Mouse (Mus musculus) lung, postnatal 0 days (tissue): ENCODE results near the gene Nipal1. TPM values are rescaled to one million over a fixed set of nuclear protein-coding genes. Genes with fewer than 3 reads are reported as not detected.

Experiments
- ATAC-seq: fragments of 200-750 bp; cut with Nextera tagmentation; 2 replicates; pipeline ENCODE4 v1.8.0; 2017; ENCODE audit warnings: moderate library complexity
- DNase-seq: peaks from one replicate; pipeline ENCODE4 v3.0.0-alpha.2; 2016; ENCODE audit warnings: low spot score
- H3K27ac ChIP-seq: fragments of 300-500 bp; sonication (generic); 2 replicates; pipeline ENCODE4 v1.5.1; 2014; ENCODE audit warnings: antibody characterized with exemption, mild to moderate bottlenecking, low read length, mixed read lengths
- H3K27me3 ChIP-seq: fragments of 300-500 bp; sonication (generic); replicated peaks from 2 replicates; pipeline ENCODE4 v1.6.1; 2014; ENCODE audit warnings: low read length, mixed read lengths; ENCODE audit not compliant: insufficient read depth
- H3K36me3 ChIP-seq: fragments of 300-500 bp; sonication (generic); 2 replicates; pipeline ENCODE4 v1.6.1; 2014; ENCODE audit warnings: low read length, mixed read lengths; ENCODE audit not compliant: insufficient read depth
- H3K4me1 ChIP-seq: fragments of 300-500 bp; sonication (generic); 2 replicates; pipeline ENCODE4 v1.6.1; 2014; ENCODE audit warnings: antibody characterized with exemption, low read depth, low read length, mixed read lengths; ENCODE audit not compliant: insufficient read depth
- H3K4me2 ChIP-seq: fragments of 300-500 bp; sonication (generic); replicated peaks from 2 replicates; pipeline ENCODE4 v1.6.1; 2014; ENCODE audit warnings: low read depth, mild to moderate bottlenecking, low read length, moderate library complexity, mixed read lengths
- H3K4me3 ChIP-seq: fragments of 300-500 bp; sonication (generic); 2 replicates; pipeline ENCODE4 v1.5.1; 2014; ENCODE audit warnings: low read depth, low read length
- H3K9ac ChIP-seq: fragments of 300-500 bp; sonication (generic); replicated peaks from 2 replicates; pipeline ENCODE4 v1.6.1; 2014; ENCODE audit warnings: low read depth, mild to moderate bottlenecking
- H3K9me3 ChIP-seq: fragments of 300-500 bp; sonication (generic); 2 replicates; pipeline ENCODE4 v1.6.1; 2016; ENCODE audit warnings: low read length, mixed read lengths
- CTCF ChIP-seq: IDR thresholded peaks from 2 replicates; pipeline ENCODE4 v1.5.1; 2016; ENCODE audit warnings: antibody characterized with exemption, mild to moderate bottlenecking
- EP300 ChIP-seq: IDR thresholded peaks from 2 replicates; pipeline ENCODE4 v1.6.1; 2016; ENCODE audit warnings: antibody characterized with exemption, mild to moderate bottlenecking, control low read depth
- WGBS: fragments of 180-500 bp; shearing (Covaris S2); extraction: QIAGEN DNeasy Blood & Tissue Kit; methylation state at CpG from one replicate; pipeline ENCODE4 v1.1.7; 2014; 5-methylcytosine and 5-hydroxymethylcytosine counted together
- polyA plus RNA-seq: library from polyadenylated mRNA; unstranded; fragments of >200 nt; fragmentation: Nextera tagmentation; extraction: Ambion mirVana; gene quantifications from 2 replicates; pipeline ENCODE4 v1.2.1, GENCODE M21; 2015

Gene Nipal1
- polyA plus RNA-seq, 1 experiment from 2014 or later: 11.0 TPM

GRCm38 (mm10) chr5:72647958-72648595, 482 bp downstream of the Nipal1 start:
- Histone ChIP-seq H3K9ac (peak overlapping the region; percentile 39; the same call in 1 of the 2 replicates), H3K4me2 (peak overlapping the region; percentile 79), H3K9me3 (no peaks in the 10 kb centered on the region), H3K27me3 (no peaks in the 10 kb centered on the region), H3K4me1 (no peaks in the 10 kb centered on the region), H3K4me3 (peak overlapping the region; percentile 48), H3K36me3 (no peaks in the 10 kb centered on the region), H3K27ac (peak overlapping the region; percentile 59)
- DNase-seq (peak; percentile 44), ATAC-seq (peak; percentile 36)
- 4% methylated on average over 18 of the region's 18 CpGs for WGBS
- TF ChIP-seq CTCF: no peak
- TF ChIP-seq EP300: no peak

DNA sequence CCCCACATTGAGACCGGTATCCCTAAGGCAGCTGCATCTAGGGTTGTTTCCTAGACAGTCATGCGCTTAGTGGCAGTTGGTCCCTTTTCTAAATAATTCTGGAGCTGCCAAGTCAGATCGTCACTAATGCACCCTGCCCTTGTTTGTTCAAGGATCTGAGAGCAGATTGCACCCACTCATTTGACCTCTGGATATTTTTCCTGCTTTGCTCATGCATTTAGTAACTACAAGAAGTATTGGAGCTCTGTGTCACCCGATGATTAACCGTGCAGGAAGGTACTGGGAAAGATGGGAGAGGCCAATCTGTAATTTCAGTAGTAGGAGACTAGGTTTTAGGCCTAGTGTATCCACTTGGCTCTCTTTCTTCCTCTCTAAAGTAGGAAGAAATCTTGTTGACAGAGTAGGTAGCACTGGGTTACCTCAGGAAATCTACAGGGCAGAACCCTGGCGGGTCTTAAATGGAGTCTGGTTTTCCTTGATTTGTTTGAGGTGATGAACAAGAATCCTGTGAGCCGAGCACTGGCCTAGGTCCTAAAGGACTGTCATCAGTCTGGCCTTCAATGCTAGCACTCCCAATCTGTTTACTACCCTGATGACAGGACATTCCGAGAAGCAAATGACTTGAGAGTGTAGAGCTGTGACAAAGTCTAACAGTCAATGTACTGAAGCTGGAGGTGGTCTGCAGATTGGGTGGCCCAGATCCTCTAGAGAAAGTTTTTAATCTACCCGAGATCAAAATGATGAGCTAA, 1.6 kb downstream of the Nipal1 start:
- no peak for TF ChIP-seq EP300
- no peak for TF ChIP-seq CTCF
- no peaks in the 10 kb centered on the region for H3K9me3 ChIP-seq
- ATAC-seq: no peak
- no peaks in the 10 kb centered on the region for H3K27me3 ChIP-seq
- H3K27ac ChIP-seq: no peak overlapping the region
- no peak overlapping the region for H3K9ac ChIP-seq
- H3K36me3 ChIP-seq: no peaks in the 10 kb centered on the region
- DNase-seq: peak; percentile 47
- WGBS: 64% methylated on average over 9 of the region's 9 CpGs
- H3K4me2 ChIP-seq: peak overlapping the region; percentile 79; the same call in 1 of the 2 replicates
- H3K4me1 ChIP-seq: no peaks in the 10 kb centered on the region
- no peak overlapping the region for H3K4me3 ChIP-seq

DNA sequence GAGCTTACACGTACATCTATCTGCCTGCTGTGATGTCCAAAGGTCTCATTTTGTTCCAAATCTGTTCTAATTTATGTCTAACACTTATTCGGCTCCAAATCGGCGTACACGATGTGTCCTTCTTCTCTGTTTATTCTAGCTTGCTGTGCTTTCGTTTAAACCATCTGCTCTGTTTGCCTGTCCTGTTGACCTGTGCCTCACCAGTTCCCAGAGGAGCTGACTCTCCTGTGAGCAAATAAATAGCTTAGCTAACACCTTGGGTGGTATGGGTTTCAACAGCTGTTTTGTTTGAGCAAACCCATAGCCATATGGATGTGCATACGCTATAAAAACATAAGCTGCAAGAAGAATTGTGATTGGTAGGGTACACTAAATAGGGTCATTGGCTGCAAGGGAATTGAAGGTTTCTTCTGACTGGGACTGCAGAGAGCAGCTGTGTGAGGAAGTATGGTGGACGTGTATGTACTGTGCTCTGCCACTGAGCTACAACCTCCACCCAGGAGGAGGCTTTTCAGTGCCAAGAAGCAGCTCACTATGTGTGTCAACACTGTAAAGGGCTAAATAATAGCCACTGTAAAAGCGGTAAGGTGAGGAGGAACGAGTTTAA, 5.6 kb downstream of the Nipal1 start:
- Histone ChIP-seq H3K4me2 (no peak overlapping the region), H3K4me1 (no peaks in the 10 kb centered on the region), H3K27ac (no peak overlapping the region), H3K27me3 (no peaks in the 10 kb centered on the region), H3K4me3 (no peak overlapping the region), H3K9ac (no peak overlapping the region), H3K9me3 (no peaks in the 10 kb centered on the region), H3K36me3 (no peaks in the 10 kb centered on the region)
- DNase-seq: no peak
- TF ChIP-seq CTCF (no peak), EP300 (no peak)
- 36% methylated on average over 10 of the region's 10 CpGs for WGBS
- no peak for ATAC-seq

GRCm38 (mm10) chr5:72656270-72656791, 8.7 kb downstream of the Nipal1 start:
- no peak for TF ChIP-seq CTCF
- TF ChIP-seq EP300: no peak
- no peak for ATAC-seq
- no peak overlapping the region for H3K4me2 ChIP-seq

GRCm38 (mm10) chr5:72658375-72658774, 10.8 kb downstream of the Nipal1 start:
- no peak for TF ChIP-seq EP300
- WGBS: 61% methylated on average over 13 of the region's 13 CpGs
- no peak overlapping the region for H3K27ac ChIP-seq
- H3K4me2 ChIP-seq: no peak overlapping the region
- H3K27me3 ChIP-seq: no peaks in the 10 kb centered on the region
- H3K9me3 ChIP-seq: no peaks in the 10 kb centered on the region
- H3K9ac ChIP-seq: no peak overlapping the region
- no peaks in the 10 kb centered on the region for H3K36me3 ChIP-seq
- H3K4me1 ChIP-seq: no peaks in the 10 kb centered on the region
- DNase-seq (no peak), ATAC-seq (no peak)
- no peak overlapping the region for H3K4me3 ChIP-seq

More at GRCm38 (mm10) chr5:72656270-72656791, 8.7 kb downstream of the Nipal1 start:
- DNase-seq: no peak
- WGBS: 54% methylated on average over 7 of the region's 7 CpGs
- Histone ChIP-seq H3K27ac (no peak overlapping the region), H3K4me3 (no peak overlapping the region), H3K4me1 (no peaks in the 10 kb centered on the region), H3K9ac (no peak overlapping the region), H3K27me3 (no peaks in the 10 kb centered on the region), H3K36me3 (no peaks in the 10 kb centered on the region), H3K9me3 (no peaks in the 10 kb centered on the region)
